Mouse (Mus musculus): ENCODE results near the gene Tmem92.

DNA sequence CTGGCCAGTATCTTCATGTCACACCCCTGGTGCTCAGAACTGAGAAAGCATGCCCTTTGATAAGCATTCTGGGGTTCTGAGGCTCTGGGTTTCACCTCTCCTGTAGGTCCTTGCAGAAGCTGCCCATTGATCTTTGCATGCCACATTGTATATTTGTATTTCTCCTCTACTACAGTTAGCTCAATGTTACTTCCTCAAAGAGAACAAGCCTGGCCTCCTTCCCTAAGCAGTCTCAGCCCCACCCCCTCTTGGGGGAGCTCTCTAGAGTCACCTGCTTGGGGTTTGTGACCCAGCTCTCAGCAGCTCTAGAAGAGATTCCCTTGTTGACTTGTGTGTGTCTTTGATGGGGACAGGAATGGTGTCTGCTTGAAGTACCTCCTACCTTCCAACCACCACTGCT lies 9.2 kb upstream of the Tmem92 start:
- TF ChIP-seq CTCF (IDR thresholded peaks at IDR 0.05) (no peak), POLR2A (IDR thresholded peaks at IDR 0.05; ENCODE audit: insufficient read depth, low read depth, low read length) (no peak)

All from heart, adult 2 months (tissue).